Mouse (Mus musculus): ENCODE measurements around the gene Nlrc3. TPM values are rescaled to one million over a fixed set of nuclear protein-coding genes. Genes with fewer than 3 reads are reported as not detected.
A peak's percentile ranks its signal among the peaks of the same experiment; 100 is the strongest.

Gene Nlrc3
- polyA plus RNA-seq, 1 experiment from 2014 or later: 1.0 TPM

DNA sequence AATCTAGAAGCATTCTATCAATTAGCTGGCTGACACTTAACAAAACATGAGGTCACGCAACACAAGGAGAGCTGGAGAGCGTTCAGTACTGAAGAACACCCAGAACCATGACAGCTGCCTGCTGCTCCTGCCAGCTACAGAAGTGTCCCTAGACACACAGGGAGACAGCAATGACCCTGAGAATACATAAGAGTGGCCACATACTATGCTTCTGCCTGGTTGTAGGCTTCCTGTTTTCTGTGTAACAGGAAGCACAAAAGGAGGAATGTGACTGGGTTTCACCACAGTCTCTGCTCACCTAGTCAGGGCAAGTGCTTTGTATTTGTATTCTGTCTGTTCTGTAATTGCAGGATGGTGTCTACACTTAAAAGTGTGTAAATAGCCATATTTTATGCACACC, 55.7 kb downstream of the Nlrc3 start:
- peaks cover 51% of the 10 kb centered on the region for H3K36me3 ChIP-seq (replicated peaks)

GRCm38 (mm10) chr16:3909118-3909517, 67.3 kb downstream of the Nlrc3 start:
- 9% methylated on average over 20 of the region's 20 CpGs for WGBS
- Histone ChIP-seq H3K27me3 (replicated peaks) (no peaks in the 10 kb centered on the region), H3K4me2 (peak overlapping the region; percentile 68), H3K4me3 (peak overlapping the region; percentile 75), H3K27ac (peak overlapping the region; percentile 85), H3K36me3 (replicated peaks) (peaks cover 46% of the 10 kb centered on the region), H3K9me3 (no peaks in the 10 kb centered on the region), H3K9ac (peak overlapping the region; percentile 83), H3K4me1 (peaks cover 19% of the 10 kb centered on the region)
- no peak for ATAC-seq (replicated peaks)

More for the DNA sequence above, 55.7 kb downstream of the Nlrc3 start:
- H3K9me3 ChIP-seq: no peaks in the 10 kb centered on the region
- H3K4me3 ChIP-seq: no peak overlapping the region
- H3K4me2 ChIP-seq: no peak overlapping the region
- H3K4me1 ChIP-seq: no peaks in the 10 kb centered on the region
- no peaks in the 10 kb centered on the region for H3K27me3 ChIP-seq (replicated peaks)
- ATAC-seq (replicated peaks): no peak
- no peak overlapping the region for H3K27ac ChIP-seq
- H3K9ac ChIP-seq: no peak overlapping the region
- 94% methylated on average over 2 of the region's 2 CpGs for WGBS

- Histone ChIP-seq H3K36me3 (replicated peaks) (peaks cover 45% of the 10 kb centered on the region), H3K27ac (peak within 1 kb of the TSS; percentile 85), H3K4me2 (peak within 1 kb of the TSS; percentile 68), H3K4me1 (peaks cover 19% of the 10 kb centered on the region), H3K9me3 (no peaks in the 10 kb centered on the region), H3K27me3 (replicated peaks) (no peaks in the 10 kb centered on the region), H3K9ac (peak within 1 kb of the TSS; percentile 83), H3K4me3 (peak within 1 kb of the TSS; percentile 75)
- WGBS: under 1% methylated on average over 33 of the region's 33 CpGs
- ATAC-seq (replicated peaks): peak; percentile 96
These were observed 67.8 kb downstream of the Nlrc3 start, which contains the start of the genes 1700037C18Rik and Cluap1 for GRCm38 (mm10) chr16:3908537-3909111. 1700037C18Rik (minus strand) TSS chr16:3908689. Cluap1 (plus strand) TSS chr16:3908801.

DNA sequence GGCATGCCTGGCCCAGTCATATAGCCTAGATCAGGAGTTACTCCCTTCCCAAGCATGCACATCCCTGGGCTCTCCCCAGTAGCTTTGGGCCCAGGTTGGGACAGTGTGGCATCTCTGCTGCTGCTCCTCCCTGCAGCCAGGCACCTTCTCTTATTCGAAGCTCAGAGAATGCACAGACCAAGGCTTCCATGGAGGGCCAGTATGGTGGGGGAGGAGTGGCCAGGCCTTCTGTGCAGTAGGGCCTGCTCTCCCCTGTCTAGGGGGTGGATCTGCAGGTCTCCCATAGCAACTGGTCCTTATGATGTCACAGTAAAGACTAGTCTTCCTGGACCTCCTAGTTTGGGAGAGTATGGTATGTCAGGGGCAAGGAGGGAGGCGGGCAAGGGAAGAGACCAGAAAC, 69.0 kb downstream of the Nlrc3 start:
- H3K4me2 ChIP-seq: no peak overlapping the region
- no peaks in the 10 kb centered on the region for H3K27me3 ChIP-seq (replicated peaks)
- no peaks in the 10 kb centered on the region for H3K9me3 ChIP-seq
- peaks cover 19% of the 10 kb centered on the region for H3K4me1 ChIP-seq
- H3K36me3 ChIP-seq (replicated peaks): peaks cover 34% of the 10 kb centered on the region
- H3K4me3 ChIP-seq: 0 out of 2 replicates have a peak overlapping the region, but pooled peaks have one; percentile 75
- WGBS: 77% methylated on average over 2 of the region's 2 CpGs
- ATAC-seq (replicated peaks): no peak
- H3K27ac ChIP-seq: no peak overlapping the region
- H3K9ac ChIP-seq: no peak overlapping the region

DNA sequence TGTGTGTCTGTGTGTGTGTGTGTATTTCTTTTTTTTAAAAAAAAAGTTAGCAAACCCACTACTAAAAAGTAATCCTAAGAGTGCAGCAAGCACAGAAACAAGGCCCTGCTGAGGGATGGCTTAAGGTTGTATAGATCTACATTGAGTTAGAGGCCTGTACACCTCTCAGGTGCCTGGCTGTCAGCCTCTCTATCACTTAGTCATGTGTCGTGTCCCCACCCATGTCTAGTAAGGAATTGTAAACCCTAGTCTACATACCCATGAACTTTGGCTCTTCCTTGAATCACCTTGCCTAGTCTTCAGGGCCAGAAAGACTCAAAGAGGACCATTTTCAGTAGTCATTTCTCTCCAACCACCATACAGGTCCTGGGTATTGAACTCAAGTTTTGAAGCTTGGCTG, 79.9 kb downstream of the Nlrc3 start:
- H3K36me3 ChIP-seq (replicated peaks): peaks cover 38% of the 10 kb centered on the region
- no peak overlapping the region for H3K27ac ChIP-seq
- no peaks in the 10 kb centered on the region for H3K9me3 ChIP-seq
- H3K9ac ChIP-seq: no peak overlapping the region
- no peak overlapping the region for H3K4me3 ChIP-seq
- H3K4me2 ChIP-seq: no peak overlapping the region
- no peaks in the 10 kb centered on the region for H3K4me1 ChIP-seq
- 100% methylated on average over 1 of the region's 1 CpGs for WGBS
- ATAC-seq (replicated peaks): no peak
- no peaks in the 10 kb centered on the region for H3K27me3 ChIP-seq (replicated peaks)

DNA sequence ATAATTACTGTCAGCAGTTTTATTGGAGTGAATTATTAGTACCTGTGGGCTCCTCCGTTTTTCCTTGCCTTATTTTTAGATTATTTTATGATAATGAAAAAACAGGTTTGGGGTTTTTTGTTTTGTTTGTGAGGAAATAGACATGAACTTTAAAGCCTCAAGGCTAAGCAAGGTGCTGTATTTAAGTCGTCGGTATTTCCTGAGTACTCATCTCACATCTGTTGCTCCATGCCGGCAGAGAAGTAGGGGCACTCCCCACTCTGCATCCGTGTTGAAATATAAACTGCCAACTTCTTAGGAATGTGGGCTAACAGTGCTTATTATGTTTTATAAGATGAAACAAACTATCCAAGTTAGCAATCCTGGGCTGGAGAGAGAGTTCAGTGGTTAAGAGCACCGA, 80.4 kb downstream of the Nlrc3 start:
- H3K27ac ChIP-seq: no peak overlapping the region
- no peaks in the 10 kb centered on the region for H3K27me3 ChIP-seq (replicated peaks)
- no peak overlapping the region for H3K9ac ChIP-seq
- H3K4me1 ChIP-seq: no peaks in the 10 kb centered on the region
- WGBS: 86% methylated on average over 6 of the region's 6 CpGs
- H3K9me3 ChIP-seq: no peaks in the 10 kb centered on the region
- no peak for ATAC-seq (replicated peaks)
- no peak overlapping the region for H3K4me3 ChIP-seq
- no peak overlapping the region for H3K4me2 ChIP-seq
- peaks cover 38% of the 10 kb centered on the region for H3K36me3 ChIP-seq (replicated peaks)

DNA sequence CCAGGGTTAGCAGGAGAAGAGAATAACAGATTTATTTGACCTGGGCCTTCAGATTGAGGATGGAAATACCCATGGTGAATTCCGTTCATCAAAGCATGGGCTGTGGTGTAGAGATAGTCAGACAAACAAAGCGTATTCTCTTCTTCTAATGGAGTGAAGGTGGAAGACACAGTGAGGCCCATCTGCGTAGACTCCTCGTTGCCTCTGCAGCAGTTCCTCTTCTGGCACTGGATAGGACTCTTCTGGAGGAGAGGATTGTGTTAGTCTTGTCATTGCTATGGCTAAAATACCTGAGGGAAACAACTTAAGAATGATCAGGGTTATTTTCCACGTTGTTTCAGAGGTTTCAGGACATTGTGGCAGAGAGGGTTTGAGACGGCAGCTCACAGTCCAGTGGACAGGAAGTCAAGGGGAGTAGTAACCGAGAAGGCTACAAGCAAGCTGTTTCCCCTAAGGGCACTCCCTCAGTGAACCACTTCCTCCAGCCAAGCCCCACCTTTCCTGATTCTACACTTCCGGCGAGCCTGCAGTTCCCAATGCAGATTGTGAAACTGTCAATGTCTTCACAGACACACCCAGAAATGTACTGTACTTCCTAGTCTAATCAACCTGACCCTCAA, 81.1 kb downstream of the Nlrc3 start:
- Histone ChIP-seq H3K27me3 (replicated peaks) (no peaks in the 10 kb centered on the region), H3K4me1 (no peaks in the 10 kb centered on the region), H3K4me2 (no peak overlapping the region), H3K9me3 (no peaks in the 10 kb centered on the region), H3K4me3 (no peak overlapping the region), H3K9ac (no peak overlapping the region), H3K36me3 (replicated peaks) (peaks cover 35% of the 10 kb centered on the region), H3K27ac (no peak overlapping the region)
- WGBS: 88% methylated on average over 9 of the region's 9 CpGs
- no peak for ATAC-seq (replicated peaks)

Small RNA genes lying within 50 kb of the gene (microRNA-seq; reads per million reads assigned to microRNA genes)
- gene Gm23493: not detected

Other genes starting within 250 kb of the Nlrc3 start
- gene Zfp263, start 232.5 kb downstream of the Nlrc3 start, polyA plus RNA-seq (2015; fragmentation: Nextera tagmentation; extraction: Ambion mirVana): 55.8 and 61.4 TPM in 2 replicates
- not detected in 2 replicates for gene Olfr15, start 145.8 kb downstream of the Nlrc3 start, polyA plus RNA-seq (2015; fragmentation: Nextera tagmentation; extraction: Ambion mirVana)
- 3.0 and 3.6 TPM in 2 replicates for gene Zfp174, start 129.4 kb downstream of the Nlrc3 start, polyA plus RNA-seq (2015; fragmentation: Nextera tagmentation; extraction: Ambion mirVana)
- gene Naa60, start 104.3 kb downstream of the Nlrc3 start, polyA plus RNA-seq (2015; fragmentation: Nextera tagmentation; extraction: Ambion mirVana): 106 and 107 TPM in 2 replicates
- gene Zfp597, start 92.1 kb downstream of the Nlrc3 start, polyA plus RNA-seq (2015; fragmentation: Nextera tagmentation; extraction: Ambion mirVana): 19.0 and 19.2 TPM in 2 replicates
- gene Gm20695, start 92.0 kb downstream of the Nlrc3 start, polyA plus RNA-seq (2015; fragmentation: Nextera tagmentation; extraction: Ambion mirVana): 1.0 and 2.9 TPM in 2 replicates
- 13.6 and 15.0 TPM in 2 replicates for gene 1700037C18Rik, start 67.9 kb downstream of the Nlrc3 start, polyA plus RNA-seq (2015; fragmentation: Nextera tagmentation; extraction: Ambion mirVana)
- gene Cluap1, start 67.8 kb downstream of the Nlrc3 start, polyA plus RNA-seq (2015; fragmentation: Nextera tagmentation; extraction: Ambion mirVana): 37.1 and 39.5 TPM in 2 replicates
- 30.7 and 33.9 TPM in 2 replicates for gene Slx4, start 27.1 kb upstream of the Nlrc3 start, polyA plus RNA-seq (2015; fragmentation: Nextera tagmentation; extraction: Ambion mirVana)
- gene Dnase1, start 60.3 kb upstream of the Nlrc3 start, polyA plus RNA-seq (2015; fragmentation: Nextera tagmentation; extraction: Ambion mirVana): 6.9 and 8.6 TPM in 2 replicates
- gene Trap1, start 101.2 kb upstream of the Nlrc3 start, polyA plus RNA-seq (2015; fragmentation: Nextera tagmentation; extraction: Ambion mirVana): 49.1 and 54.3 TPM in 2 replicates
- gene Crebbp, start 237.4 kb upstream of the Nlrc3 start, polyA plus RNA-seq (2015; fragmentation: Nextera tagmentation; extraction: Ambion mirVana): 40.9 and 41.4 TPM in 2 replicates